Mouse (Mus musculus) layer of hippocampus, adult 18-20 months (tissue): ENCODE results near the gene Gm20422. TPM values are rescaled to one million over a fixed set of nuclear protein-coding genes. Genes with fewer than 3 reads are reported as not detected.
A peak's percentile ranks its signal among the peaks of the same experiment; 100 is the strongest.

Source experiments
- DNase-seq, 2 experiments: peaks; one replicate each; pipeline ENCODE4 v3.0.0; 2022; ENCODE audit warnings: low spot score in 2 of 2
- total RNA-seq, 2 experiments: library from RNA; stranded (reverse); gene quantifications; 2 replicates each; pipeline ENCODE4 v1.2.3; 2021

Gene Gm20422
- total RNA-seq, 2 experiments from 2014 or later = 0.91 to 3.0 TPM

DNA sequence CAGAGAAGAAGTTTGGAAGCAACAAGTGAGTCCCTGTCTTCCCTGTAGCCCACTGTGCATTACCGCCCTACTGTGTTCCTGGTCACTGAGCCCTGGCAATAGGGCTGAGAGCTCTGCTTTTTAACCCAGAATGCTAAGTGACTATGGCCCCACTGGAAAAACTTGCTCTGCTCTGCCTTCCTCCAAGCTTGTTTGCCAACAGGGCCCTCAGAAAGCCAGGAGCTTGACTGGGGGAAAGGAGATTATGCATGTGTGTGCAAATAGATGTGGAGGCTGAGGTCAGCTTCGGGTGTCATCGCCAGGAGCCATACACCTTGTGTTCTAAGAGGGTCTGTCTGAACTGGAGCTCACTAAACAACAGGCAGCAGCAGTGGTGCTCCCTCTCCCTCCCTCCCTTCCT lies 19.4 kb upstream of the Gm20422 start:
- no peak for DNase-seq

DNA sequence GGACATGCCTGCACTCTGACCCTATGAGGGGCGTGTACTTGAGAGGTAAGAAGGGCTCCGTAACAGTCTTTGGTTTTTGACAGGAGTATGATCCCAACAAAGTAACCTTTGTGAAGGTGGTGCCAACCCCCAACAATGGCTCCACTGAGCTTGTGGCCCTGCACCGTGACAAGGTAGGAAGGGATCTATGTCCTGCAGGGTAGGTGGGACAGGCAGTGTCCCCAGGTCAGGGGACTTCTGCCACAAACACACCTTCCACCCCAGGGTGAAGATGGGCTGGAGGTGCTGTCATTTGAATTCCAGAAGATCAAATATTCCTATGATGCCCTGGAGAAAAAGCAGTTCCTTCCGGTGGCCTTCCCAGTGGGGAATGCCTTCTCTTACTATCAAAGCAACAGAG lies 19.0 kb upstream of the Gm20422 start:
- no peak for DNase-seq

- DNase-seq = peak in 1 of 2 experiments; percentile 19
These were observed 16.9 kb upstream of the Gm20422 start for GRCm38 (mm10) chr8:69791415-69792068.

GRCm38 (mm10) chr8:69790773-69791367 lies 16.2 kb upstream of the Gm20422 start, which contains the start of the genes Atp13a1 and Zfp866:
Atp13a1 (plus strand) TSS chr8:69791163.
Zfp866 (minus strand) TSS chr8:69791178.
- DNase-seq = peak; percentile 80 to 90

- DNase-seq = no peak
These were observed 15.7 kb upstream of the Gm20422 start for GRCm38 (mm10) chr8:69790364-69790763.

GRCm38 (mm10) chr8:69789731-69790130 lies 15.0 kb upstream of the Gm20422 start:
- DNase-seq = no peak

DNA sequence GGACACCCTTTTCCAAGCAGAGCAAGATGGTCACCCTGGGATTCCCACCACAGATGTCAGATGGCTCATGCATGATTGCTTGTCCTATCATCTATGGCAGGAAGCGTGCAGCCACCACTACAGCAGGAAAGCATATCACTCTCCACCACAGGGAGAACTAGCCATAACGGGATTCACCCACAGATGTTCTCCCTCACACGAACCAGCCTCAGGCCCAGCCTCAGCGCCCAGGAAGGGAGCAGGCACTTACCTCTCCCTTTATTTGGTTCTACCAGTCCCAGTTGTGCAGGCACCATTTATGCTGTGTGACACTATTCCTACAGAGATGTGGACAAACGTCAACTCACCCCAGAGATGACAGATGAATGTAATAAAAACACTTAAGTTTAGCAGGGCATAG lies 14.4 kb upstream of the Gm20422 start:
- DNase-seq = no peak

DNA sequence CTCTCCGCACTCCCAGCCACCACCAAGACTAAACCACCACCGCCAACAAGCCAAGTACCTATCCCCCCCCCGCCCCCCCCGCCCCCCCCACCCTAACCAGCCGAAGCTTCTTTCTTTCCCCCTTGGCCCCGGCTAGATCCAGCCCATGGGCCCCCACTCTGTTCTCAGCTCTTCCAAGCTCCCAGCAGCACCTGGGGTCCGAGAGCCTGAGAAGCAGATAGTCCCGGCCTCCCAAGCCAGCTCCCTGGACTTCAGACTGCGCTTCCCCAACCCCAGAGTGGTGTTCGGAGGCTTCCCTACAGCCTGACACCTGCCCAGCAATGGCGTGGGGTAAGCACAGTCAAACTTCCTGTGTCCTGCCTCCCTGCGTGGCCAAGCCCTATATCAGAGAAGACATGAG lies 2.4 kb upstream of the Gm20422 start:
- DNase-seq = no peak

DNA sequence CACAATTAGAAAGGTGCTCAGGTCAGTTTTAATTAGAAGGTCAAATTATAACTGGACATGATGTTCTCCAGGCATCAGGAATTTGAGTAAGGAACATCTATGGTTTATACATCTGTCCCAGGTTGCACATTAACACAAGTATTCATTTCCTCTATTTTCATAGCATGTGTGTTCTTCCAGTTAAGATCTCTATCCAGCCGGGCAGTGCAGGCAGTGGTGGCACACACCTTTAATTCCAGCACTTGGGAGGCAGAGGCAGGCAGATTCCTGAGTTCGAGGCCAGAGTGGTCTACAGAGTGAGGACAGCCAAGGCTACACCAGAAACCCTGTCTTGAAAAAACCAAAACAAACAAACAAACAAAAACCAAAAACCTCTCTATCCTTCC lies 456 bp upstream of the Gm20422 start:
- no peak for DNase-seq

GRCm38 (mm10) chr8:69772106-69772505 lies 2.6 kb downstream of the Gm20422 start:
- no peak for DNase-seq

DNA sequence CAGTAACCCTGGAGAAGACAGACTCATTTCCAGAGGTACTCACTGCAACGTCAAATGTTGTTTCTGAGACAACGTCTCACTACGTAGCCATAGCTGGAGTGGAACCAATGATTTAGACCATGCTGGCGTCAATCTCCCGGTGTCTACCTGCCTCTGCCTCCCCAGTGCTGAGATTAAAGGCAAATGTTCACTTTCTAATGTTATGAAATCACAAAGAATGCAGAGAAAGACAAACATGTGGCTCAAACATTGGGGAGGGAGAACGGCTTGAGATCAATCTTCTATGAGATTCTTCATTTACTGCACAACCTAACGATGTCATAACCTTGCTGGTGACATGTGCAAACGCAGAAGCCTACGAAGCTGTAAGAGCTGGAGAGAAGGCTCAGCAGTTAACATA lies 3.5 kb downstream of the Gm20422 start:
- no peak for DNase-seq

DNA sequence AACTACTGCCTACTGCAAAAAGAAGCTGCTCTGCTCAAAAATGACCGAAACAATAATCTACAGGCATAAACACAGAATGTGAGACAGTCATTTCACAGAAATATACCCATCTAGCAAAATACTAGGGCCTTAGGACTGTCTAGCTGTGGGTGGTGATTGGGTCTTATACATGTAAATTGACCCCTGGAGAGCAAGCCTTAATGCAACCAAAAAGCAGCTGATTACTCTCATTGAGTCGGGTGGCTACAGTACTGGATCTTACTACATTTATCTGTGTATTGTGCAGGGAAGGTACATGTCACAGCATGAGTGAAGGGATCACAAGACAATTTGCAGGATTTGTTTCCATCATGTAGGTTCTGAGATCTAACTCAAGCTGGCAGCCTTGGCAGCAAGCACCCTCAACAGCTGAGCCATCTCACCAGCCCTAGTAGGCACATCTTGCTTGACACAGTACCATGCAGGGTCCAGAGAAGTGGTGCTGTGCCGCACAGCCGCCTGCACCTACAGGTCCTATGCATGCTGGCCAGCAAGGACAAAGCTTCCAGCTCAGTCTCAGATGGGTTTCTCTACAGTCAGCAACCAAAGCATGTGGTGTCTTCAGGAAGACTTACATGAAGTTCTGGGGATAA lies 12.8 kb downstream of the Gm20422 start:
- no peak for DNase-seq

GRCm38 (mm10) chr8:69758316-69758715 lies 16.4 kb downstream of the Gm20422 start:
- DNase-seq = no peak

- DNase-seq = no peak
These were observed 22.2 kb downstream of the Gm20422 start for GRCm38 (mm10) chr8:69752437-69752836.

- peak; percentile 94 to 97 for DNase-seq
These were observed 24.9 kb downstream of the Gm20422 start, which contains the start of gene Zfp963 for GRCm38 (mm10) chr8:69749544-69750454. Zfp963 (minus strand) TSS chr8:69749970.

DNA sequence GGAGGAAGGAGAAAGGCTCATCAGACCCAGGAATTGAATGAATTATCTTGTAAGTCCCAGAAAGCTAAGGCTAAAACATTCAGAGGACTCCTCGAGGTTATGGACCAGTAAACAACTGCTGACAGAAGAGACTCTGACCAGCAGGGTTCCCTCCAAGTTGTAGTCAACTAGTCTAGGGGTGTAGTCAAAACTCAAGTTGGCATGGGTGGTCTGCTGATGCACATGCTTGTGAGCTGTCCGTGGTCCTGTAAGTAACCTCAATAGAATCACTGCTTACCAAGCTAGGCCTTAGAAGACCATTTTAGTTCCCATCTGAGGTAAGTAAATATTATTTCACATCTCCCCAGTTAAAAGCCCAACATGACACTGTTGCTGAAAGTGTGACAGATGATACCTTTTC lies 33.5 kb downstream of the Gm20422 start:
- DNase-seq = no peak

GRCm38 (mm10) chr8:69740763-69741162 lies 33.9 kb downstream of the Gm20422 start:
- no peak for DNase-seq

GRCm38 (mm10) chr8:69735495-69735894 lies 39.2 kb downstream of the Gm20422 start:
- no peak for DNase-seq

DNA sequence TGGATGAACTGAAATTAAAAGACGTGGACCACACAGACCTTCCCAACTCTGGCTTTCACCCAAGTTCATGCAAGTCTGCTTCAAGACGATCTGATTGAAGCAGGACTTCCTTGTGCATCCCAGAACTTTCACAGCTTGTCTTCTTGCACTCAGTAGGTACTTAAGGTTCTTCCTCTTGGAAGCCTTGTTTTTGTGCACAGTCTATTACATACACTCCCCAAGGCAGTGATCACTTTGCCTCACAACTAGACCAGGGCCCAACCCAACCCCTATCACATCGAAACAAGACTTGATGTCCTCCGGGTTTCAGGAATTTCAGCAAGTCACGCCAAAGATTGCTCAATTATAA lies 57.5 kb downstream of the Gm20422 start:
- no peak for DNase-seq

DNA sequence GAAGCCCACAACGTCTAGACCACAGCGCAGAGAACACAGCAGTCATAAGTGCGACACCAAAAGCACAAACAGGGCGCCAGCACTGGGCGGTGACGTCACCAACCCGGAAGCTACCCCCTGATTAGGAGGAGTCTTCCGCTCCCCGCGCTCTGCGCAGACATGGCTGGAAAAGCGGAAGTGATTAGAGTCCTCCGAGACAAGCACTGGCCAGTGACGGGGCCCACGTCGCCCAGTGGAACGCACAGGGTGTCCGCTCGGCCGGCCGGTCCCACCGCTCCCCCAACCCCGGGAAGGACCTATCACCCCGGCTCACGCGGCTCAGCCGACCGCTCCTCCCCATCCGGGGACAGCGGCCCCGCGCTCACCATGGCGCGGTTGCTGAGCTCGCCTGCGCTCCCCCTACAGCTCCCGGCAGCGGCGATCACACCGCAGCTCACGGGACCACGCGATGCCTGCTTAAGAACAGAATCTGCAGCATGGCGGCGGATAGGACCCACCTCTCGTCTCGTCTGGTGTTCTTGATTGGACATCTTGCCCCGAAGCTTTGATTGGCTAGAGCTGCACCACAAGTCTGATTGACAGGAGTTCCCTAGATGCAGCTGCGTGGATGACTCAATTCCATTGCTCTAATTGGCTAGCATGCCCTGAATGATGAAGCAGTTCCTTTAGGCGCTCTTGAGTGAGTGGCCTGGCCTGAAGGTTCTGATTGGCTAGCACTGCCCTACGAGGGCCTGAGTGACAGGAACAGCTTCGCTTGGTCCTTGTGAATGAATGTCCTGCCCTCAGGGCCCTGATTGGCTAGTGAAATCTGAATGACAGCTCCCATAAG lies 58.1 kb downstream of the Gm20422 start:
- peak; percentile 96 to 99 for DNase-seq

- DNase-seq = no peak
These were observed 59.3 kb downstream of the Gm20422 start for GRCm38 (mm10) chr8:69715366-69715765.
